In genomic region chr10:93813755-93814154, GRCm38 (mm10) we compare ENCODE assay signal across 12 mouse cellular contexts. TPM values are rescaled to one million over a fixed set of nuclear protein-coding genes. Genes with fewer than 3 reads are reported as not detected.
A peak's percentile ranks its signal among the peaks of the same experiment; 100 is the strongest.
DNase-seq lines count a peak whose midpoint lies in the region; ATAC-seq and TF ChIP-seq lines count a peak whose summit lies in the region.
"Had no signal": no experiment of that assay in that cellular context is flagged by ENCODE, and none has a peak within 500 bp of the region (broad histone marks: within the 10 kb centered on the region; RNA-seq: fewer than 3 reads in every experiment).

No protein-coding gene starts in this region.

- no peak overlapping the region for H3K27ac ChIP-seq in CH12.LX (ENCODE audit: insufficient read depth, low read depth)
- H3K27ac ChIP-seq in limb, embryonic 13.5 days: no peak overlapping the region

- intact Hi-C loops in heart, postnatal 14 days (cut with DNase I): loop anchor here (1.0 to 10.0 kb wide), 3 partner anchors 161 to 219 kb away; no protein-coding TSS in a partner anchor

- TF ChIP-seq POLR2A in CH12.LX (IDR thresholded peaks at IDR 0.05; ENCODE audit: low read depth, low read length): no peak

- H3K9ac ChIP-seq in CH12.LX (ENCODE audit: insufficient read depth, low read depth): no peak overlapping the region
- H3K9ac ChIP-seq in limb, embryonic 13.5 days: no peak overlapping the region

- in situ Hi-C loops in CH12.LX (cut with MboI; ENCODE audit: low pct_ligation_motif_present, low pct_unique_long_range_greater_than_20kb, low sequenced_read_pairs): loop anchor here (5.0 to 25.0 kb wide), 2 partner anchors 221 to 751 kb away; no protein-coding TSS in a partner anchor
- in situ Hi-C loops in Patski (cut with MboI; ENCODE audit: low pct_unique_long_range_greater_than_20kb): loop anchor here (5.0 to 25.0 kb wide), 4 partner anchors 46 to 751 kb away; no protein-coding TSS in a partner anchor

- no peaks in the 10 kb centered on the region for H3K36me3 ChIP-seq in CH12.LX (replicated peaks in 1 of 2; ENCODE audit: control insufficient read depth in 1 of 2, insufficient read depth in 1 of 2, low read length in 1 of 2)
- no peaks in the 10 kb centered on the region for H3K36me3 ChIP-seq in limb, embryonic 13.5 days

- H3K79me2 ChIP-seq in CH12.LX (replicated peaks; ENCODE audit: control insufficient read depth, extremely low read depth, insufficient read depth, poor library complexity, severe bottlenecking): no peaks in the 10 kb centered on the region

- no peak for ATAC-seq in Patski
- peak; percentile 66 for ATAC-seq in limb, embryonic 13.5 days (ENCODE audit: low FRiP score, low read depth)
- ATAC-seq in erythroid progenitor cell, adult 5-6 weeks (replicated peaks; ENCODE audit: low FRiP score, poor library complexity, severe bottlenecking): no peak
- ATAC-seq in megakaryocyte-erythroid progenitor cell, adult 5-6 weeks (replicated peaks; ENCODE audit: low FRiP score, low TSS enrichment, poor library complexity, severe bottlenecking): no peak

- H3K4me2 ChIP-seq in CH12.LX (ENCODE audit: insufficient read depth, low read depth, poor library complexity, severe bottlenecking): peak overlapping the region; percentile 56; the same call in 1 of the 2 replicates
- H3K4me2 ChIP-seq in limb, embryonic 13.5 days (replicated peaks): no peak overlapping the region

- peaks cover 0 to 5% of the 10 kb centered on the region in 2 experiments; a peak in 2 of 4 replicates for H3K4me1 ChIP-seq in CH12.LX (ENCODE audit: control insufficient read depth in 1 of 2, insufficient read depth in 2 of 2)
- H3K4me1 ChIP-seq in limb, embryonic 13.5 days: peaks cover 6% of the 10 kb centered on the region; the same call in 1 of the 2 replicates

- H3K4me3 ChIP-seq in CH12.LX (replicated peaks in 1 of 3; ENCODE audit: low read depth in 2 of 3, low read length in 2 of 3, poor library complexity in 1 of 3): no peak overlapping the region
- no peak overlapping the region for H3K4me3 ChIP-seq in limb, embryonic 13.5 days

- no peak for TF ChIP-seq EP300 in CH12.LX (IDR thresholded peaks at IDR 0.05; ENCODE audit: low read length)

- 44% methylated on average over 10 of the region's 10 CpGs for WGBS in limb, embryonic 13.5 days

- H3K9me3 ChIP-seq in CH12.LX (replicated peaks; ENCODE audit: low read length): peaks cover 3% of the 10 kb centered on the region
- H3K9me3 ChIP-seq in limb, embryonic 13.5 days: no peaks in the 10 kb centered on the region

- H3K27me3 ChIP-seq in CH12.LX (replicated peaks) (no peaks in the 10 kb centered on the region), Patski (no peaks in the 10 kb centered on the region)
- H3K27me3 ChIP-seq in limb, embryonic 13.5 days: peaks cover 18% of the 10 kb centered on the region; the same call in 1 of the 2 replicates

- peak; percentile 88 for DNase-seq in heart, adult 11 months
- DNase-seq in heart, postnatal 14 days: no peak
- DNase-seq in CH12.LX (ENCODE audit: extremely low read depth): no peak
- no peak for DNase-seq in Patski (ENCODE audit: low read depth, low spot score)
- no peak for DNase-seq in layer of hippocampus, postnatal 36 days

- CTCF ChIA-PET in Patski (lab: Charles Lee): interaction anchor here (1.1 to 2.4 kb wide), 5 partner anchors 19 to 227 kb away, joined by 3 to 10 read pairs (median 5); no protein-coding TSS in a partner anchor

- TF ChIP-seq CTCF in CH12.LX (conservative IDR thresholded peaks at IDR 0.05 in 1 of 2, IDR thresholded peaks at IDR 0.05 in 1 of 2; ENCODE audit: low read depth in 2 of 2, low read length in 2 of 2) (peak in 1 of 2 experiments; percentile 52; a peak in 2 of 4 replicates), Patski (IDR thresholded peaks at IDR 0.05) (peak; percentile 22)

- dilution Hi-C loops in CH12.LX (cut with MboI; ENCODE audit: extremely low pct_ligation_motif_present, extremely low pct_unique_long_range_greater_than_20kb, low sequenced_read_pairs): no loop called here

- TF ChIP-seq RAD21 in CH12.LX (IDR thresholded peaks at IDR 0.05; ENCODE audit: low read depth, low read length): no peak; the same call in none of the 2 replicates

- POLR2A ChIA-PET in Patski (lab: Charles Lee): interaction anchor here (0.6 to 1.1 kb wide), 2 partner anchors 131 to 203 kb away, joined by 3 read pairs; no protein-coding TSS in a partner anchor

TF ChIP-seq in CH12.LX, 34 proteins besides CTCF, POLR2A, EP300 and RAD21:
- TF ChIP-seq KAT2A (IDR thresholded peaks at IDR 0.05; ENCODE audit: insufficient replicate concordance, low read length) (no peak), ELF1 (IDR thresholded peaks at IDR 0.05; ENCODE audit: low read depth, low read length) (no peak), IRF4 (IDR thresholded peaks at IDR 0.05; ENCODE audit: low read depth, low read length) (no peak), MYC (IDR thresholded peaks at IDR 0.05; ENCODE audit: low read depth, low read length) (no peak), UBTF (IDR thresholded peaks at IDR 0.05; ENCODE audit: low read depth, low read length) (no peak), POLR2AphosphoS2 (IDR thresholded peaks at IDR 0.05; ENCODE audit: low read depth, low read length) (no peak), CHD1 (IDR thresholded peaks at IDR 0.05; ENCODE audit: low read depth, low read length) (no peak), JUND (conservative IDR thresholded peaks at IDR 0.05; ENCODE audit: low read depth, low read length) (no peak), ZMIZ1 (IDR thresholded peaks at IDR 0.05; ENCODE audit: low read depth, low read length) (no peak), MAX (IDR thresholded peaks at IDR 0.05; ENCODE audit: low read length) (no peak), RCOR1 (conservative IDR thresholded peaks at IDR 0.05; ENCODE audit: low read depth, low read length) (no peak), TCF12 (IDR thresholded peaks at IDR 0.05; ENCODE audit: low read depth, low read length) (no peak), E2F4 (IDR thresholded peaks at IDR 0.05; ENCODE audit: insufficient replicate concordance, low read depth, low read length) (no peak), GABPA (IDR thresholded peaks at IDR 0.05; ENCODE audit: insufficient replicate concordance, low read depth, low read length) (no peak), PAX5 (IDR thresholded peaks at IDR 0.05; ENCODE audit: low read length) (no peak), SIN3A (IDR thresholded peaks at IDR 0.05; ENCODE audit: low read length) (no peak), ZC3H11A (IDR thresholded peaks at IDR 0.05; ENCODE audit: low read depth, low read length) (no peak), MEF2A (IDR thresholded peaks at IDR 0.05; ENCODE audit: borderline replicate concordance, low read depth, low read length) (no peak), ZNF384 (IDR thresholded peaks at IDR 0.05; ENCODE audit: low read depth, low read length) (no peak), SMC3 (IDR thresholded peaks at IDR 0.05; ENCODE audit: low read depth, low read length) (no peak)

RNA-seq across cellular contexts. Expression of gene Usp44, which starts 17.6 kb away (rescaled TPM):
- total RNA-seq in heart, postnatal 14 days (2021): under 1 TPM in 1 of 2 experiments, not detected in 1; 0.15 TPM
- total RNA-seq in CH12.LX (2012; rRNA removed) (17.8 and 28.2 TPM in 2 replicates), CH12.LX (2014; rRNA removed) (4.6 and 4.9 TPM in 2 replicates)
- polyA plus RNA-seq in CH12.LX (2012; ENCODE audit: insufficient read length, low read depth) (2.7 and 2.9 TPM in 2 replicates), Patski (2021) (2.1 TPM)
- polyA plus RNA-seq in limb, embryonic 13.5 days (2015; fragmentation: Nextera tagmentation; extraction: Ambion mirVana): 0.88 and 1.2 TPM in 2 replicates
- not detected in 2 replicates for total RNA-seq in erythroid progenitor cell, adult 5-6 weeks (2015; ENCODE audit: low replicate concordance)
- not detected in 2 replicates for total RNA-seq in erythroid progenitor cell, adult 5-6 weeks (2017; ENCODE audit: low replicate concordance)
- not detected in 2 replicates for total RNA-seq in megakaryocyte-erythroid progenitor cell, adult 5-6 weeks (2014; fragmentation: Nextera tagmentation)
- total RNA-seq in megakaryocyte-erythroid progenitor cell, adult 5-6 weeks (2017): 0.65 TPM in 1 of 2 replicates, not detected in the other
- total RNA-seq in layer of hippocampus, postnatal 36 days (2021): not detected
- total RNA-seq: adrenal gland, postnatal 14 days; heart, postnatal 36 days; layer of hippocampus, adult 18-20 months had no signal
- polyA plus RNA-seq: cortical plate, adult 2 months had no signal
